20 mouse cellular contexts compared by ENCODE assay signal in the genomic region with DNA sequence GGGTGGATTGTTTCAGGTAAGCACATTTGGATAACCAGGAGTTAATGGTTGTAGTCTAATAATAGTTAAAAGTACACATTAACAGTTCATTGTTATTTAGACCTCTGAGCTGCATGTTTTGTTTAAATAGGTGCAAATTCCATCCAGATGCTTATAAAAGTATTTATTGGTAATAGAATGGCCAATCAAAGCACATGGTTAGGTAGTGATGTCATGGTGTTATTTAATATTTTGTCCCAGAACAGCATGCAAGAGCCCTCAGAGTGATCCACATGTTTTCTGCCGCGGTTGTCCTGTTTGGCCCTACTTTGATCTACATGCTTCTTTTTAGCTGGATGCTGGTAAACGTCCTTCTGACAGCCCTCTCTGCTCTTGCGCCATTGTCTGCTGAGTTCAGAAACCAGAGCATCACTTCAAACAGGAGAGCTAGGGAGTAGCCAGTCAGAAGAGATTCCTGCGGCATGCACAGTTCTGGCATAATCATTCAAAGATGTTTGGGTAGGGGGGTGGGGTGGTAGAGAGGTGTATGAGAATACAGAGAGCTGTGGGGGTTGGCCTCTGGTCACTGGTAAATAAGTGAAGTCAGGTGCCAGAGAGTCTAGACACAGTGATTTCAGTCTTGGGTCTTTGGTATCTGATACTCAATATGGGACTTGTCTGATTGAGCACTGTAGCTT.
DNase-seq lines count a peak whose midpoint lies in the region; ATAC-seq and TF ChIP-seq lines count a peak whose summit lies in the region.
"Had no signal": no experiment of that assay in that cellular context is flagged by ENCODE, and none has a peak within 500 bp of the region (broad histone marks: within the 10 kb centered on the region; RNA-seq: fewer than 3 reads in every experiment).

No protein-coding gene starts in this region.

- peaks cover 20% of the 10 kb centered on the region for H3K36me3 ChIP-seq in forebrain, embryonic 10.5 days (replicated peaks)
- peaks cover 15% of the 10 kb centered on the region for H3K36me3 ChIP-seq in forebrain, embryonic 12.5 days (replicated peaks)
- peaks cover 19% of the 10 kb centered on the region for H3K36me3 ChIP-seq in midbrain, embryonic 10.5 days
- peaks cover 20% of the 10 kb centered on the region for H3K36me3 ChIP-seq in midbrain, embryonic 16.5 days (ENCODE audit: control insufficient read depth, insufficient read depth, low read length)
- H3K36me3 ChIP-seq: intestine, embryonic 15.5 days had no signal

- WGBS in forebrain, embryonic 10.5 days: 59% methylated on average over 5 of the region's 5 CpGs
- 77% methylated on average over 5 of the region's 5 CpGs for WGBS in forebrain, embryonic 12.5 days
- 71% methylated on average over 5 of the region's 5 CpGs for WGBS in midbrain, embryonic 10.5 days
- 72% methylated on average over 5 of the region's 5 CpGs for WGBS in midbrain, embryonic 16.5 days

- no peak overlapping the region for H3K4me3 ChIP-seq in forebrain, embryonic 10.5 days
- no peak overlapping the region for H3K4me3 ChIP-seq in forebrain, embryonic 12.5 days (replicated peaks)
- no peak overlapping the region for H3K4me3 ChIP-seq in midbrain, embryonic 10.5 days
- H3K4me3 ChIP-seq in midbrain, embryonic 16.5 days (ENCODE audit: low read depth, low read length): no peak overlapping the region
- H3K4me3 ChIP-seq in layer of hippocampus, adult 2 months: no peak overlapping the region
- H3K4me3 ChIP-seq: forebrain, embryonic 15.5 days; gastrocnemius, adult 2 months; heart, embryonic 10.5 days; intestine, embryonic 15.5 days had no signal

- peak; percentile 46 for DNase-seq in forebrain, embryonic 10.5 days (ENCODE audit: extremely low spot score, low spot score)
- peak; percentile 15 for DNase-seq in midbrain, embryonic 10.5 days (ENCODE audit: low spot score)
- peak; percentile 91 for DNase-seq in forelimb bud, embryonic 11.5 days (ENCODE audit: low read depth, low spot score)
- DNase-seq in yolk sac, embryonic 10.5 days (ENCODE audit: low spot score): peak; percentile 18
- no peak for DNase-seq in thymus, postnatal 36 days
- DNase-seq in layer of hippocampus, adult 2 months (ENCODE audit: low spot score in 2 of 2): no peak
- DNase-seq: adrenal gland, postnatal 10 days; cerebellum, adult 8-10 months; gastrocnemius, adult 2 months; heart, postnatal 14 days; kidney, postnatal 25 days; left cerebral cortex, postnatal 4 days; lung, postnatal 14 days; right cerebral cortex, postnatal 14 days had no signal

- no peak overlapping the region for H3K4me2 ChIP-seq in forebrain, embryonic 12.5 days
- no peak overlapping the region for H3K4me2 ChIP-seq in midbrain, embryonic 16.5 days (ENCODE audit: low read length)
- H3K4me2 ChIP-seq: forebrain, embryonic 15.5 days; intestine, embryonic 15.5 days; midbrain, embryonic 11.5 days had no signal

- H3K9me3 ChIP-seq in forebrain, embryonic 10.5 days: no peaks in the 10 kb centered on the region
- no peaks in the 10 kb centered on the region for H3K9me3 ChIP-seq in forebrain, embryonic 12.5 days
- H3K9me3 ChIP-seq in midbrain, embryonic 10.5 days (replicated peaks): no peaks in the 10 kb centered on the region
- no peaks in the 10 kb centered on the region for H3K9me3 ChIP-seq in midbrain, embryonic 16.5 days (replicated peaks; ENCODE audit: control insufficient read depth, low read length, poor library complexity, severe bottlenecking)
- H3K9me3 ChIP-seq: forebrain, embryonic 15.5 days; heart, embryonic 10.5 days; intestine, embryonic 15.5 days had no signal

- no peak overlapping the region for H3K9ac ChIP-seq in forebrain, embryonic 12.5 days
- no peak overlapping the region for H3K9ac ChIP-seq in midbrain, embryonic 16.5 days (ENCODE audit: low read depth, low read length)
- H3K9ac ChIP-seq: forebrain, embryonic 15.5 days; intestine, embryonic 15.5 days had no signal

- no peaks in the 10 kb centered on the region for H3K27me3 ChIP-seq in forebrain, embryonic 10.5 days (ENCODE audit: poor library complexity, severe bottlenecking)
- no peaks in the 10 kb centered on the region for H3K27me3 ChIP-seq in forebrain, embryonic 12.5 days
- no peaks in the 10 kb centered on the region for H3K27me3 ChIP-seq in midbrain, embryonic 10.5 days (ENCODE audit: low read depth, poor library complexity, severe bottlenecking)
- H3K27me3 ChIP-seq in midbrain, embryonic 16.5 days (ENCODE audit: control insufficient read depth, insufficient read depth, low read depth, low read length): no peaks in the 10 kb centered on the region
- H3K27me3 ChIP-seq: forebrain, embryonic 15.5 days; intestine, embryonic 15.5 days had no signal

- no peak for ATAC-seq in forebrain, embryonic 12.5 days (ENCODE audit: low FRiP score)
- ATAC-seq in midbrain, embryonic 16.5 days: no peak
- ATAC-seq: forebrain, embryonic 15.5 days; intestine, embryonic 15.5 days had no signal

- peaks cover 6% of the 10 kb centered on the region; the same call in 1 of the 2 replicates for H3K4me1 ChIP-seq in forebrain, embryonic 10.5 days
- no peaks in the 10 kb centered on the region for H3K4me1 ChIP-seq in forebrain, embryonic 12.5 days
- H3K4me1 ChIP-seq in midbrain, embryonic 10.5 days: no peaks in the 10 kb centered on the region
- H3K4me1 ChIP-seq in midbrain, embryonic 16.5 days (ENCODE audit: control insufficient read depth, insufficient read depth, low read length): no peaks in the 10 kb centered on the region
- H3K4me1 ChIP-seq: forebrain, embryonic 15.5 days; intestine, embryonic 15.5 days had no signal

- no peak for TF ChIP-seq CTCF in layer of hippocampus, adult 2 months (conservative IDR thresholded peaks at IDR 0.05)

- no peak overlapping the region for H3K27ac ChIP-seq in forebrain, embryonic 10.5 days
- H3K27ac ChIP-seq in forebrain, embryonic 12.5 days: no peak overlapping the region
- H3K27ac ChIP-seq in midbrain, embryonic 10.5 days (replicated peaks): no peak overlapping the region
- H3K27ac ChIP-seq in midbrain, embryonic 16.5 days (ENCODE audit: low read length): no peak overlapping the region
- no peak overlapping the region for H3K27ac ChIP-seq in layer of hippocampus, adult 2 months
- H3K27ac ChIP-seq: forebrain, embryonic 15.5 days; gastrocnemius, adult 2 months; heart, embryonic 10.5 days; intestine, embryonic 15.5 days had no signal

Comparison
In these comparisons a context has a peak if more than half of its experiments do, and no peak if none do; other contexts are left out.
1. DNase-seq: peak in forebrain, embryonic 10.5 days (single experiment), midbrain, embryonic 10.5 days (single experiment), forelimb bud, embryonic 11.5 days (single experiment) and yolk sac, embryonic 10.5 days (single experiment); none in thymus, postnatal 36 days (0 of 2) and layer of hippocampus, adult 2 months (0 of 2).